Mouse (Mus musculus) ES-Bruce4 (cell line): ENCODE measurements around the gene Myo6.

Experiments
- CTCF ChIP-seq: IDR thresholded peaks from one replicate; pipeline ENCODE4 v1.8.1; 2011; ENCODE audit warnings: low read depth, low read length
- EP300 ChIP-seq: IDR thresholded peaks from 2 replicates; pipeline ENCODE4 v1.6.1; 2011; ENCODE audit warnings: low read depth, low read length; ENCODE audit not compliant: insufficient read depth
- POLR2A ChIP-seq: IDR thresholded peaks from one replicate; pipeline ENCODE4 v1.8.1; 2011; ENCODE audit warnings: low read length; ENCODE audit not compliant: insufficient read depth

DNA sequence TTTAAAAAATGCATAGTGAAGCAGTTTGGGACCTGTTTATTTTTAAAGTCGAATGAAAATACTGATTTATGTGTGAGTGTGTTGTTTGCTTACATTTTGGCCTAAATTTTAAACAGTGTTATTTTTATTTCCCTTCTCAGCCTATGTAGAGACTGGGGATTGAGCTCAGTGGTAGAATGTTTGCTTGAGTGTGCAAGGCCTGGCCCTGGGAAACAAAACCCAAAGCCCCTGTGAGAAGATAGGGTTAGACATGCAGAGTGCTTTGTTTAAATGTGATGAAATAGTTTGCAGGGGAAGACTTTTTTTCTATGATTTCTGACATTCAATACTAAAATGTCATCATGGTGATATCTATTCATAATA, 110.9 kb downstream of the Myo6 start:
- TF ChIP-seq POLR2A, result no peak
- TF ChIP-seq CTCF, result no peak
- TF ChIP-seq EP300, result no peak
